Mouse (Mus musculus) limb, embryonic 14.5 days (tissue): ENCODE measurements around the gene Flot1. TPM values are rescaled to one million over a fixed set of nuclear protein-coding genes. Genes with fewer than 3 reads are reported as not detected.

Experiments
- ATAC-seq: fragments of 200-750 bp; cut with Nextera tagmentation; 2 replicates; pipeline ENCODE4 v1.8.0; 2017; ENCODE audit warnings: low read depth, moderate number of reproducible peaks, moderate TSS enrichment; ENCODE audit not compliant: low FRiP score
- DNase-seq: peaks from one replicate; pipeline ENCODE4 v3.0.0-alpha.2; 2015; ENCODE audit warnings: low spot score
- H3K27ac ChIP-seq: fragments of 300-500 bp; sonication (generic); replicated peaks from 2 replicates; pipeline ENCODE4 v1.5.1; 2014; ENCODE audit warnings: low read depth, mild to moderate bottlenecking, low read length, moderate library complexity, mixed read lengths
- H3K27me3 ChIP-seq: fragments of 300-500 bp; sonication (generic); 2 replicates; pipeline ENCODE4 v1.6.1; 2014; ENCODE audit warnings: low read length, mixed read lengths; ENCODE audit not compliant: control insufficient read depth, insufficient read depth
- H3K36me3 ChIP-seq: fragments of 300-500 bp; sonication (generic); 2 replicates; pipeline ENCODE4 v1.6.1; 2014; ENCODE audit warnings: mild to moderate bottlenecking, low read length, moderate library complexity, mixed read lengths; ENCODE audit not compliant: control insufficient read depth, insufficient read depth
- H3K4me1 ChIP-seq: fragments of 300-500 bp; sonication (generic); 2 replicates; pipeline ENCODE4 v1.6.1; 2014; ENCODE audit warnings: antibody characterized with exemption, low read length, mixed read lengths; ENCODE audit not compliant: control insufficient read depth, insufficient read depth
- H3K4me2 ChIP-seq: fragments of 300-500 bp; sonication (generic); replicated peaks from 2 replicates; pipeline ENCODE4 v1.6.1; 2014; ENCODE audit warnings: low read depth, mild to moderate bottlenecking, low read length, moderate library complexity; ENCODE audit not compliant: severe bottlenecking
- H3K4me3 ChIP-seq: fragments of 300-500 bp; sonication (generic); replicated peaks from 2 replicates; pipeline ENCODE4 v1.5.1; 2014; ENCODE audit warnings: low read length
- H3K9ac ChIP-seq: fragments of 300-500 bp; sonication (generic); 2 replicates; pipeline ENCODE4 v1.6.1; 2014; ENCODE audit warnings: mild to moderate bottlenecking, low read depth, low read length, moderate library complexity; ENCODE audit not compliant: severe bottlenecking
- H3K9me3 ChIP-seq: fragments of 300-500 bp; sonication (generic); 2 replicates; pipeline ENCODE4 v1.6.1; 2016; ENCODE audit warnings: low read length; ENCODE audit not compliant: control insufficient read depth
- POLR2A ChIP-seq: fragments of 200-500 bp; IDR thresholded peaks from 2 replicates; pipeline ENCODE4 v1.8.0; 2012; ENCODE audit warnings: inconsistent platforms, mild to moderate bottlenecking, moderate library complexity, borderline replicate concordance; ENCODE audit not compliant: insufficient read depth, insufficient read length; ENCODE audit errors: extremely low read depth
- WGBS: fragments of 180-500 bp; shearing (Covaris S2); extraction: QIAGEN DNeasy Blood & Tissue Kit; methylation state at CpG from one replicate; pipeline ENCODE4 v1.1.7; 2014; 5-methylcytosine and 5-hydroxymethylcytosine counted together
- polyA plus RNA-seq, 2 experiments: library from polyadenylated mRNA; depleted of rRNA in 1 of 2; stranded (reverse) in 1 of 2; unstranded in 1 of 2; fragments of >200 nt; fragmentation: Nextera tagmentation in 1 of 2; extraction: Ambion mirVana in 1 of 2; gene quantifications; 2 replicates each; pipeline versions ENCODE4 v1.2.1 to v1.2.3; 2012 to 2014

The Flot1 gene
- polyA plus RNA-seq, 2 experiments = 47.2 to 66.3 TPM

GRCm38 (mm10) chr17:35816686-35817085 is 6.3 kb upstream of the Flot1 start:
- no peak overlapping the region for H3K27ac ChIP-seq
- TF ChIP-seq POLR2A = no peak

GRCm38 (mm10) chr17:35817226-35817625 is 5.8 kb upstream of the Flot1 start:
- 31% methylated on average over 10 of the region's 10 CpGs for WGBS
- H3K36me3 ChIP-seq = no peaks in the 10 kb centered on the region
- DNase-seq = no peak
- H3K9ac ChIP-seq = no peak overlapping the region
- H3K4me2 ChIP-seq = no peak overlapping the region
- ATAC-seq = no peak
- H3K27me3 ChIP-seq = no peaks in the 10 kb centered on the region
- H3K4me3 ChIP-seq = no peak overlapping the region
- no peaks in the 10 kb centered on the region for H3K9me3 ChIP-seq
- 0 out of 2 replicates have a peak overlapping the region, but pooled peaks have one; percentile 15 for H3K27ac ChIP-seq
- no peak for TF ChIP-seq POLR2A
- peaks cover 36% of the 10 kb centered on the region for H3K4me1 ChIP-seq

More at GRCm38 (mm10) chr17:35816686-35817085, 6.3 kb upstream of the Flot1 start:
- 39% methylated on average over 9 of the region's 14 CpGs for WGBS
- Histone ChIP-seq H3K4me2 (no peak overlapping the region), H3K9me3 (no peaks in the 10 kb centered on the region), H3K4me3 (no peak overlapping the region), H3K4me1 (peaks cover 36% of the 10 kb centered on the region), H3K9ac (no peak overlapping the region), H3K27me3 (no peaks in the 10 kb centered on the region), H3K36me3 (no peaks in the 10 kb centered on the region)
- no peak for DNase-seq
- ATAC-seq = no peak

- ATAC-seq = no peak
- 79% methylated on average over 5 of the region's 5 CpGs for WGBS
- H3K4me1 ChIP-seq = peaks cover 23% of the 10 kb centered on the region; the same call in 1 of the 2 replicates
Measured at GRCm38 (mm10) chr17:35820111-35820510, 2.9 kb upstream of the Flot1 start.

GRCm38 (mm10) chr17:35821439-35822430 is 1.3 kb upstream of the Flot1 start, which contains the start of gene Ier3:
Ier3 (plus strand) TSS chr17:35821684.
- peak; percentile 67 for ATAC-seq
- H3K27ac ChIP-seq = peak within 1 kb of the TSS; percentile 58

More at GRCm38 (mm10) chr17:35820111-35820510, 2.9 kb upstream of the Flot1 start:
- Histone ChIP-seq H3K4me2 (no peak overlapping the region), H3K27me3 (no peaks in the 10 kb centered on the region), H3K9ac (no peak overlapping the region), H3K9me3 (no peaks in the 10 kb centered on the region), H3K27ac (no peak overlapping the region), H3K4me3 (no peak overlapping the region), H3K36me3 (no peaks in the 10 kb centered on the region)
- no peak for TF ChIP-seq POLR2A
- no peak for DNase-seq

GRCm38 (mm10) chr17:35822564-35822963 is 466 bp upstream of the Flot1 start:
- H3K27ac ChIP-seq = peak overlapping the region; percentile 61
- H3K9ac ChIP-seq = peak overlapping the region; percentile 69
- under 1% methylated on average over 11 of the region's 11 CpGs for WGBS

More at GRCm38 (mm10) chr17:35821439-35822430, 1.3 kb upstream of the Flot1 start, which contains the start of gene Ier3:
- Histone ChIP-seq H3K27me3 (no peaks in the 10 kb centered on the region), H3K4me1 (peaks cover 18% of the 10 kb centered on the region; the same call in 1 of the 2 replicates), H3K4me3 (peak within 1 kb of the TSS; percentile 65), H3K36me3 (peaks cover 11% of the 10 kb centered on the region), H3K9ac (peak within 1 kb of the TSS; percentile 69), H3K4me2 (peak within 1 kb of the TSS; percentile 97), H3K9me3 (no peaks in the 10 kb centered on the region)
- 1% methylated on average over 62 of the region's 62 CpGs for WGBS
- peak; percentile 90; the same call in 1 of the 2 replicates for TF ChIP-seq POLR2A
- peak; percentile 92 for DNase-seq

More at GRCm38 (mm10) chr17:35822564-35822963, 466 bp upstream of the Flot1 start:
- Histone ChIP-seq H3K36me3 (peaks cover 19% of the 10 kb centered on the region), H3K4me3 (peak overlapping the region; percentile 65), H3K9me3 (no peaks in the 10 kb centered on the region), H3K4me2 (peak overlapping the region; percentile 97), H3K27me3 (no peaks in the 10 kb centered on the region), H3K4me1 (peaks cover 18% of the 10 kb centered on the region; the same call in 1 of the 2 replicates)
- TF ChIP-seq POLR2A = no peak
- ATAC-seq (peak; percentile 1; the same call in 1 of the 2 replicates), DNase-seq (peak; percentile 55)
